Mouse (Mus musculus) G1E (cell line): ENCODE measurements at regions not wholly inside any gene's neighbourhood (a gene's known extent, or its start where the extent isn't known, plus 50 kb on each side); places are given as distances from the start of the nearest gene placed in this dataset.

Experiments
- CTCF ChIP-seq: IDR thresholded peaks from 2 replicates; pipeline ENCODE4 v1.5.1; 2012; ENCODE audit warnings: low read depth, low read length, inconsistent platforms, mixed read lengths
- GATA1 ChIP-seq: IDR thresholded peaks from 2 replicates; pipeline ENCODE4 v1.6.1; 2012; ENCODE audit warnings: borderline replicate concordance, low read length, inconsistent platforms, mixed read lengths
- TAL1 ChIP-seq: conservative IDR thresholded peaks from 2 replicates; pipeline ENCODE4 v1.6.1; 2012; ENCODE audit warnings: low read depth, low read length, inconsistent platforms, mixed read lengths

- TF ChIP-seq CTCF, result no peak
- no peak for TF ChIP-seq TAL1
- TF ChIP-seq GATA1, result no peak
Observed at GRCm38 (mm10) chr12:50943741-50944521, 295.0 kb upstream of the Prkd1 start.
